Mouse (Mus musculus) monocyte, adult 2 months (primary cell): ENCODE results near the gene Gpc6.

Source experiments
- DNase-seq, 2 experiments: peaks; one replicate each; pipeline ENCODE4 v3.0.0; 2022; ENCODE audit warnings: low spot score in 2 of 2, low read depth in 1 of 2

Gpc6 gene

DNA sequence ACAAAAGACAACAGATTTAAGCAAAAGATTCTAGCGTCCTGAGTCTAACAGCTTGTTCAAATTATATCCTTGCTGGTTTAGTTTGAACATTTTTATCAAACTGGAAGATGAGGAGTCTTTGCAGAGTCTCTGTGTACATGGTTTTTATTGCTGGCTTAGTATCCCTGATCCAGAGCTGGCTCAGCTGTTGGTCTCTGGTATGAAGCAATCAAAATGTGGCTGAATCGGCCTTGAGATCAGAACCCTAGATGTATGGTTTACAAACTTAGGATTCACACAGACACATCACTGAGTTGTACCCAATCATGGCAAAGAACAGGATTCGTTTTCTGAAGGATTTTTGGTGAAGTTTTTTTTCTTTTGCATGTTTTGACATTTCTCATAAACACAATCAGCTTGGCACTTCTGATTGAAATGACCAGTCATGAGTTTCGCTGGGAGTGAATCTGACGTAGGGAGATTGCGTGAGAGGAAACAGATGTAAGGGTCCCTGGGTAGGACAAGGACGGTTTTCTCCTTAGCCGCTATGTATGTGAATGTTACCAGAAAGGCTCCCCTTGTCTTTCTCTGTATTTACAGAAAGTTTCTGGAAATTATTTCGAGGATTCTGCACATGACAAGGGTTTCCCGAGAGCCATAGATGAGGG, 987.6 kb downstream of the Gpc6 start:
- no peak for DNase-seq

DNA sequence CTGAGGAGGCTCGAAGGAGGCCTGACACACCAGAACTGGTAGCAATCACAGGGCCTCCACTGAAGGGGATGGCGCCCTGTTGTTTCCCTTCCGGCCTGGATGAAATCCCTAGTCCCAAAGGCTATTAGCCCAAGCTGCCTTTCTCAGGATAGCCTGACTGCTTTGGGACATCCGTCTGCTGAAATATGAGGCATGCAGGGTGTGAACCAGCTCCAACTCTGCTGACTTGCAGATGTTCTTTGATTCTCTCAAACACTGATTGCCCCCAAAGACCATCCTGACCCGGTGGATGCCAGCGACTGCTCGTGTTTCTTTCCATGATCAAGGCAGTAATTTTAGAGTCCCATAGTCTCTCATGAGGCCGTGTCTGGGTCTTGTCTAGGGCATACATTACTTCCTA, 991.5 kb downstream of the Gpc6 start:
- no peak for DNase-seq

DNA sequence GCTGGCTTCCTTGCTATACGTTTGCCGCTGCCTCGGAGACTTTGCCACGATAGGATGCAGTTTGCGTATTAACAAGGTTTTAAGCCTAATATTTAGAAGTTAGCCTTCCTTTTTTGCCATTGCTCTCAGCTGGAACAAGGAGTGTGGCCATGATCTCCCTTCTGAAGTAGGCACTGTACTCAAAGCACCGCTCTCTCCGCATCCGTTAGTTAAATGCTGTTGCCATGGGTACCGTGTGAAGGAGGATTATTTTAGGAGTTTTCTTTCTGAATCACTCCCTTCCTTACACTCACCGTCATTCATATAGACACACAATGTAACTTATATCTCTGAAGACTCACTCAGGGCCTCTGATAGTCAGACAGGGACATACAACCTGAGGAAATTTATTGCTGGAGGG, 993.6 kb downstream of the Gpc6 start:
- DNase-seq, result no peak

DNA sequence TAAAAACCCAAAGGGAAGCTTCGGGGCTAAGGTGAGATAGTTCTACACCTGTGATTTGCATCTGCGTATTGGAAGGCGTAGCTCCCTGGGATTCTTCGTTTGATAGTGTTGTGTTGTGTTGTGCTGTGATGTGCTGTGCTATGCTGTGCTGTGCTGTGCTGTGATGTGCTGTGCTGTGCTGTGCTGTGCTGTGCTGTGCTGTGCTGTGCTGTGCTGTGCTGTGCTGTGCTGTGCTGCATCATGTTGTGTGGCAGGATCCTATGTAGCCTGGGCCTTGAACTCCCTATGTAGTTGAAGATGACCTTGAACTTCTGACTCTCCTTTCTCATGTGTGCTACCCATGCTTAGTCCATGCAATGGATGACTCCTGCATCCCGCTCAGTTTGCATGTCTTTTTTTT, 994.5 kb downstream of the Gpc6 start:
- DNase-seq, result no peak

DNA sequence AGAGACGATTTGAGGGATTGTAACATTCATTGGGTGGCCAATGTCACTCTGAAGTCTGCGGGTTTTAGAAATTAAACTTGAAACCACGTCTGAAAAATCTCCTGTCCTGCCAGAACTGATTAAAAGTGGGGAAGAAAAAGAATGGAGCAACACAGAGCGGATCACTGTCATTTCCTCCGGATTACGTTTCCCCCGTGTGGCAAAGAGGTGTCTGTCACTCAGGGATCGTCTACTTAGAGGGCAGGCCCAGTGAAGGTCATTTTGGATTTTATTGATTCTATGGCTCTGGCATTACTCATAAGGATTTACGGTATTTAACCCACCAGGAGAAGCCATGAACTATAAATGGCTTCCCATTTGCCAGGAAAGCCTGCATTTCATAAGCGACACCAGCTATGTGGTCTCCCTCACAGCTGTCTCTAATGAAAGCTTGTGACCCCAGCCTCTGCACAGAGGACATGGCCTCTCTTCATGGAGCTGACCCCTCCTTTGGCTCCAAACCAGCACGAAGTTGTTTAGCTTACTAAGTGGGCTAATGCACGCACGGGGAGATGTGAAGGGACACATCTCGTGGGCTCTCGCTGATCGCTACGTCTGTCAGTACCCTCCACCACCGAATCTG, 996.4 kb downstream of the Gpc6 start:
- no peak for DNase-seq

DNA sequence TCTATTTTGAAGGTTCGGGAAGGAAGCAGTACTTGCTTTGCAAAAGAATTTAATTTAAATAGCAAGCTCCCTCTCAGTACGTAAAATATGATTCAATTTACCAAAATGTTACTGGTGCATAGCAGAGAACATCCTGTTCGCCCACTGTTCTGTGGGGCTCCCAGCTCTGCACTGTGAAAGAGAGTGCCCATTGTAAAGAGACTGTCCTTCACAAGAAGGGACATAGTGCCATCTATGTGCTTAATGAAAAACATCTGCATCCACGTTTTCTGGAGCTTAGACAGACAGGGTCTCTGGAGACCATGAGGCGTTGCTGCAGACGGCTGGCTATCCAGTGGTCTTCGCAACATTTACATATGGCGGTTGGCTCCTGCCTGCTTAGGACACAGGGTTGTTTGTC, 998.6 kb downstream of the Gpc6 start:
- DNase-seq, result no peak

DNA sequence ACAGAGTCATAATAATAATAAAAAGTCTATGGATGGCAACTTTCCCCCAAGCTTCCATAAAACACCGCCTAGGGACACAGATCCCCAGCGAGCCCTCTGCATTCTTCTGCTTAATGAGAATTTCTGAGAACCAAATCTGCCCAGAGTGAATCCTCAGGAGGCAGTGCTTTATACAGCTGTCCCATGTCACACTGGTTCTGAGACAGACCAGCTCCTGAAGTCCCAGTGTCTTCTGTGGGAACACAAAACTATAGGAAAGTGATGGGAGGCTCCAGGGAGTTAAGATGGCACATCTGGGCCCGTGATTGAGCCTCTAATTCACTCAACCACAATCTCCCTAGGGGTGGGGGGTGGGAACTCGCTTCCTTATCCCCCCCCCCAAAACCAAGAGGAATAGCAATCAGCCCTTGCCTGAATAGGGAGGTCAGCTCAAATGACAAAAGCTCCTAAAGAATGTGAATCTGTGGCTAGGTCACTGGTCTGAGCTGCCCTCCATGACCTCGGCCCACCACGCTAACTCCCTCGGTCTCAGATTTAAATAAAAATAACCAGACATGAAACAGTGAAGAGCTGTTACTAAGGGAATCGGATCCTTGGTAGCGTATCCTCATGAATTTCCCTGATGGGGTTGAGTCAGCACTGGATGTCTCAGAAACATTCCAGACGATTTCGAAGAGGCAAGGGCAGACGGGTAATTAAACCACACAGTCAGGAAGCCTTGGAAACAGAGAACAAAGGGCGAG, 1005.2 kb downstream of the Gpc6 start:
- no peak for DNase-seq

DNA sequence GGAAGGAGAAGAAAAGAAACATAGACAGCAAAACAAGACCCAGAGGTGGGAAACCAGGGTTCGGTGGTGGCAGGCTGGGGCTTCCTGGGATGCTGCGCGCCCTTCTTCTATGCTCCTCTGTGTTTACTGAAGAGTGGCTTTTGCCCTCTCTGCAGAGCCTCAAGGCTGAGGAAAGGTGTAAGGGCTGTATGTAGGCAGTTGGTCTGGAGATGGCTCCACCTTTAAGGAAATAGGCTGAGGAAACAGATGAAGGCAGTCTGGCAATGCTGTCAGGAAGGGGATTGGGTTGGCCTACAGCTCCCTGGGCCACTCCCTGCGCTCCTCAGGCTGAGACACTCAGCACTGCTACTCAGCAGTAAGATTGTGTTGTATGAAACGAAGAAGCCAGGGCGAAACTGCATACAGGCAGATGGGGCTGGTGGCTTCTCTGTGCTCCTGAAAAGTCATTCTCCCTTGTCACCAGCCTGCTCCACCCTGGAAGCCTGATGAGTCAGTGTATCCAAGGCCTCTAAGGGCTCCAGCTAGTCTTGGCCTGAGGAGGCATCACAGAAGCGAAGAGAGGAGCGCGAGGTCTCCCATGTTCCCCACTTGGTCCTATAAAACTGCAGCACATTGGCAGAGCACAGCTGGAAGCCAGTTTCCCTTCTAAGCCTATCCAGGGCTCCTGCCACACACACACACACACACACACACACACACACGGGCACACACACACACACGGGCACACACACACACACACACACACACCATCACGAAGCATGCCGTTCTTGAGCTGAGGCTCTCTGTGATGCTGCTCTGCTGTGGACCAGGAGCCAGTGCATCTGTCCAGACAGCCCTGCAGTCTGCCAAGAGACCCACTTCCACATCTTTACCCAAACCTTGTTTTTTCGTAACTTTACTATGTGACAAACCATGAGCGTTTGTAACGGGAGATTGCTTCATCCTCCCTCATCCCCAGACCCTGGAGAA, 1006.0 kb downstream of the Gpc6 start:
- DNase-seq, result no peak

DNA sequence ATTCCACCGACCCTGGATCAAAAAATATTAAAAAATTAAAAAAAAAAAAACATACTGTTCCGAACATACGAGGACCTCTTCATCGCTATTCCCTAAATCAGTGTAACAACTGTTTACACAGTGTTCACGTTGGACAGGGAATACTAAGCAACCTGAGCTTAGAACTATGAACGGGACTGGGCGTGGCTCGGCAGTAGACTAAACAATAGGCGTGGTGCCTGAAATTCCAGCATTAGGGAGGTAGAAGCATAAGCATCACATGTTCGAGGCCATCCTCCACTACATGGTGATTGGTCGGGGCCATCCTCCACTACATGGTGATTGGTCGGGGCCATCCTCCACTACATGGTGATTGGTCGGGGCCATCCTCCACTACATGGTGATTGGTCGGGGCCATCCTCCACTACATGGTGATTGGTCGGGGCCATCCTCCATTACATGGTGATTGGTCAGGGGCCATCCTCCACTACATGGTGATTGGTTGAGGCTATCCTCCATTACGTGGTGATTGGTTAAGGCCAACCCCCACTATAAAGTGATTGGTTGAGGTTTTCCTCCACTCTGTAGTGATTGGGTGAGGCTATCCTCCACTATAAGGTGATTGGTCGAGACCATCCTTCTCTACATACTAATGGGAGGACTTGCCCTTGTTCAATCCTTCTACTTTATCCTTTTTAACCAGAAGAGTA, 1007.2 kb downstream of the Gpc6 start:
- no peak for DNase-seq

DNA sequence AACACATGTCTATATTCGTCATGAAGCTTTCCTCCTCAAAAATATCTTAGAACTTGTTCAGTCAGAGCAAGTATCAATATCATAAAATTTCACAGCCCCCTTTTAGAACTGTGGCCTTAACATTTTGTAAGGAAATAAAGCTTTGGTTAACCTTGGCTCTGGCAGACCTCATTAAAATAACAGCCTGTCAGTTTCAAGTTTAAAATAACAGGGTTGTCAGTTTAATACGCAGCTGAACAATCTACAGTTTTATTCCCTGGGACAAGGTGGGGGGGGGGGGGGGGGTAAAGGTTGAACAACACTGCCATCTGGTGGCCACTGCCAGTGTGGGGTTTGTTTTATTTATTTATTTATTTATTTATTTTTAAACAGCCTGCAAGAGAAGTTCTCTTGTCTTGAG, 1013.4 kb downstream of the Gpc6 start:
- no peak for DNase-seq

DNA sequence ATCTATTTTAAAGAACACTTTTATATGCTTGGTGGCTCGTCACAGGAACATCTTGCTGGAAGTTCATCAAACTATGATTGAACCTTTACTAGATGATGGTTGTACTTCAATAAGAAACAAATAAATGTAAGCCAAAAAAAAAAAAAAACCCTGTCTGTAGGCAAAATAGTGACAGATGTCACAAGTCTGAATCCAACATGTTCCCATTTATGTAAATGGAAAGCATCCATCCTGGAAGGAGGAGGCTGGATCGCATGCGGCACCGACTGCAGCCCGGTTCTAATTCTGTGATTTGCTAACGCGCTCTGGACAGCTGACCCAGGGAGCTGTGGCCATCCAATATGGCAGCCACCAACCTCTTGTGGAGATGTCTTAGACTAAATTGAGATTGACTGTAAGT, 1014.4 kb downstream of the Gpc6 start:
- no peak for DNase-seq

DNA sequence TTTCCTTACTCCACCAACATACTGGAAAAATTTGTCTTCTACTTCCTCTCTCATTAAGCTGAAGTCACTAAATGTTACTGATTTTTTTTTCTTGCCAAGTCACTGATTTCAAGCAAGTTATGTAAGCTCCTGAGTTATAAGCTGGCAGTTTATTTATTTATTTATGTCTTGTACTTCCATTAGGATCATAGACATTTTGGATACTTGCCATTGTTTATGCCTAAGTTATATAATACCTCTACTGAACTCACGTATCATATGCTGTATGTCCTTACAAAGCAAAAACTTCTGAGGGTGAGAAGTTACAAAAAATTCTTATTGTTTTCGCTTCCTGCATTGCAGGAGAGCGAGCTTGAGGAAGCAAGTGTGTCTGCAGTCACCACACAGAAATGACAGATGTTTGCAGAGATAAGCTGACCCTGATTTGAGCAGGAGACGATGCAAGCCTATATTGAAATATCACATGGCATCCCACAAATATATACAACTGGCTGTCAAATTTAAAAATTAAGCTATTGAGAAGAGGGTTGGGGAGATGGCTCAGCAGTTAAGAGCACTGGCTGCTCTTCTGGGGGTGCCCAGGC, 1020.9 kb downstream of the Gpc6 start:
- DNase-seq, result no peak

DNA sequence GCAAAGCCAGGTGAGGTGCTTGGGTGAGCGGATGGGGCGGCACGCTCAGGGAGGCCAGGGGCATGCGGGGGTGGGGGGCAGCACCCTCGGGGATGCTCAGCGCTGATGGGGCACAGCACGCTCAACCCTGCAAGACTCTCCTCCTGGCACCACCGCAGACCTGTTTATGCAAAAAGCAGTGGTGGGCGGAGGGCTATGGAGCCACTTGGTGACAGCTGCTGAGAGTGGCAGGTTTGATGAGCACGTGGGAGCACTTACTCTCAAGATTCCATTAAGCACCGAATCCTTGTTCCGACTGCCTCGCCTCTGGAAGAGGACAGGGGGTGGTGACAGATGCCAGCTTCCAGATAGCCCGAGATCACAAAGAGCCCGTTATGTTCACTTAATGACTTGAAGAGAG, 1026.2 kb downstream of the Gpc6 start:
- DNase-seq, result no peak

DNA sequence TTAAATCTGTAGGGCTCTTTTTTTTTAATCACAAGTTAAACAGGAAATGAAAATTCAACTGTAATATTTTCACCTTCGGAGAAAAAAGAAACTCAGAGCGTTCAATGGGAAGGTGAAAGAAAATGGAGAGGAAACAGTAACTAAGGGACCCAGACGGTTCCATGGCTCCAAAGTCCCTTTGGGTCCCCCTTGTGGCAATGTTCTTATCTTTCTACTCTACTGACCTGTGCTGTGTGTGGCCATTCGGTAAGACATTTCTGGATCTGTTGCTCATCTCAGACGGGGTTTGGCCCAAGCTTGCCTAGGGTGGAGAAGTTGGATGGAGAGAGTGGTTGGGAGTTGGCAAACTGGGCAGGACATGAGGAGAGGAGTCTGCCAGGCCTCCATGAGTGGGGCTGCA, 1026.6 kb downstream of the Gpc6 start:
- no peak for DNase-seq

DNA sequence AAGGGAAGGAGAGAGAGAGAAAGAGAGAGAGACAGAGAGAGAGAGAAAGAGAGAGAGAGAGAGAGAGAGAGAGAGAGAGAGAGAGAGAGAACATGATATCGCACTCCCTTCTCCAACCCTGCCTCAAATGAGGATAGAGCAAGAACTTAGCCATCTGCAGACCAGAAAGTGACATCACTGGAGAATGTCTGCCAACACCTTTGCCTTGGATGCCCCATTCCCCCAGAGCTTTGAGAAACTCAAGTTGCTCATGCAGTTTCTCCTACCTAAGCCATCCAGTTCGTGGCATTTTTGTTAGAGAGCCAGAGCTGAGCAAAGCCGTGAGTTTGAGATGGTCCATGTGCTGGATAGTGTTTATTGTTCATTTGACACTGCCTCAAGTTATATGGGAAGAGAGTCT, 1030.9 kb downstream of the Gpc6 start:
- DNase-seq, result no peak

DNA sequence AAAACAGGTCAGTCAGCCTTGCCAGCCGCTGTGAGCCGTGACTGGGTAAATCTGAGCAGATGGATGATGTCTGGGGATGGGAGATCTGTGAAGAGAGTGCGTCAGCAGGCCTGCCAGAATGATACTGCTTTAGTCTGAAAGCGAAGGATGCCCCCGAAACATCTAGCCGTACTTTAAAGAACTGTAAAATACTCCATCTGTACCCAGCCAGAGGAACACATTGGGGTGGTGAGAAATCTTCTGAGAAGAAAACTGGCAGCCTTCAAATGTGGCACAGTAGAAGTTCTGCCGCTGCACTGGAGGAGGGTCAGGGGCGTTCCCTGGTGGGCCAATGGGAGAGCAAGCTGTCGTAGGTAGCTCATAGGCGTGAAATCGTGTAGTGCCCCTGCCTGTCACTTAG, 1033.3 kb downstream of the Gpc6 start:
- DNase-seq, result no peak

DNA sequence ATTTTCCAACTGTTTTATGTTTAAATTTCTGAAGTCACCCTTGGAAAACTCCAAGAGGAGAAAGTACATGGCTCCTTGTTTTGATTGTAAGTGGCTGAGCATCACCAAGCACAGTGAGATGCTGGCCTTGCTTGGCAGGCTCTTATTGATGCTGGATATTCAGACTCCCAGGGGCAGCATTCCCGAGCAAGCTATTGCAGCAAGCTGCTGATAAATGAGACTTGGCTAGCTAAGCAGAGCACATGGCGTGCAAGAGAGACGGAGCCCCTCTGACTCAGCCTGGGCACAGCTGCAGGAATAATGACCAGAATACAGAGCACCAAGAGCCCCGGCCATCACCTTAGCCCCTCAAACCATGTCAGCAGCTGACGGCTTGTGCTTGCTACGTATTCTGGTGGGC, 1036.2 kb downstream of the Gpc6 start:
- no peak for DNase-seq

DNA sequence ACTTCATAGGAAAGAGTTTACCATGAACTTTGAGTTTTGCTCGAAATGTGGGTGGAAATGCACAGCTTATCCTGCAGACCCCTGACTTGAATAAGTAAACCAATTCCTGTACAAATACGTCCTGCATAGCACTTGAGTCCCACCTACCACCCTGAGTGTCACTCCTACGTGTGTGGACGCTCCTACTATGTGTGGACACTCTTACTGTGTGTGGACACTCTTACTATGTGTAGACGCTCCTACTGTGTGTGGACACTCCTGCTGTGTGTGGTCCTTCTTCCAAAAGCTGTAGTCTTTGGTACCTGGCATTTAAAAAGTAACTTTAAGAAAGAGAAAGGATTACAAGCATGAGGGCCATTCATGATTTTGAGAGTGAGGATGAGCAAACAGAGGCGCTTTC, 1036.7 kb downstream of the Gpc6 start:
- DNase-seq, result no peak

DNA sequence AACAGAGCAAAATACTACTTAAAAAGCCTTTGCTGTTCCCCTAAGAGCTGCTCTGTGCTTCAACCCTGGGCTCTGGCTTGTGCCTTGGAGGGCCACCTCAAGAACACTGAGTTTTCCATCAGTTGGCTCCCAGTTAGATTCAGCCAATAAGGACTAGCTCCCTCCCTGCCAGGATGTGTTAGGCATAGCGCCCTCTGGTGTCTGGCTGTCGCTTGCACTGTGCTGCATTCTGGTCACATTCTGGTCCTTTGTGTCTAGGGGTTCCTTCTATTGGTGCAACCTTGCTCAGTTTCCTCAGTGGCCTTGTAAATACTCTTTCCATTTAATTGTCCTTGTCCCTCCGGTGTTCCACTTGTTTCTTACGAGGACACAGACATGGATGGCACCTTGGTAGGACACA, 1037.3 kb downstream of the Gpc6 start:
- DNase-seq, result no peak

DNA sequence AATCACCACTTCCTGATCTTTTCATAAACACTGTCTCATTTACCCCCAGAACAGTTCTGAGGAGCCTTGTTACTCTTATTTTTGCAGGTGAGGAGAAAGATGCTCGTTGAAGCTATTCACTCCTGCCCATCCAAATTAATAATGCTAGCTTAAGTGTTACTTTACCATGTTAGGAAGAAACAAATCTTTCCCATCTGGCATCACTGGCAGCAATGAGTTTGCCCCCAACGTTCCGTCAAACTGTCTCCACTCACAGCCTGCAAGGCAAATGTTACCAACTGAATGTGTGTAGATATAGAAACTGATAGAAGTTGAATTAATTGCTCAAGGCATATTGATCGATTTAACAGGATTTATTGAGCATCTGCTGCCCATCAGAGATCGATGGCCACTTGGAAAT, 1047.5 kb downstream of the Gpc6 start:
- DNase-seq, result no peak

DNA sequence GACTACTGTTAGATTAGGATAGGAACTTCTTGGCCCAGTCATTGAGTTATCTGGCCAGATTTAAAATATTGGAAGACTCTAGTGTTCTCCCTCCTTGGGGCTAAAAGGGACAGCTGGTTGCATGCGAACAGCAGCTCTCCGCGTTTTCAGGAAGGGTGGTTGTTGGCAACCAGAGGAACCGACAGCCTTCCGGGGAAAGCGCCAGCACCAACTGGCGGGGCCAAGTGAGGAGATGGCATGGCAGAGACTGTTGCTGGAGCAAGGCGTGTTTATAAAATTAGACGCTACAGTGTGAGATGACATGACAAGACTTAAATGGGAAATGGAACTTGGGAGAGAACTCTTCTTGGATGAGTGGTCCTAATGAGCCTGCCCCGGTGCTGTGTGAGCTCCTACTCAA, 1056.4 kb downstream of the Gpc6 start:
- DNase-seq, result no peak
